Mouse (Mus musculus): ENCODE measurements around the gene Fam189a1. TPM values are rescaled to one million over a fixed set of nuclear protein-coding genes. Genes with fewer than 3 reads are reported as not detected.
A peak's percentile ranks its signal among the peaks of the same experiment; 100 is the strongest.

Gene Fam189a1
- total RNA-seq, 2 experiments from 2014 or later, result not detected

GRCm38 (mm10) chr7:64896587-64896986, 259.8 kb downstream of the Fam189a1 start:
- intact Hi-C loops (cut with DNase I), result no loop called here

GRCm38 (mm10) chr7:64895685-64896101, 260.7 kb downstream of the Fam189a1 start:
- intact Hi-C loops (cut with DNase I), result no loop called here
- no peak for DNase-seq

More at GRCm38 (mm10) chr7:64896587-64896986, 259.8 kb downstream of the Fam189a1 start:
- DNase-seq, result no peak

- peak; percentile 7 to 23 for DNase-seq
- intact Hi-C loops (cut with DNase I), result no loop called here
Observed at GRCm38 (mm10) chr7:64891139-64891538, 265.2 kb downstream of the Fam189a1 start.

GRCm38 (mm10) chr7:64889919-64890318, 266.5 kb downstream of the Fam189a1 start:
- intact Hi-C loops (cut with DNase I), result no loop called here
- DNase-seq, result peak; percentile 46 to 68

GRCm38 (mm10) chr7:64884187-64884862, 272.0 kb downstream of the Fam189a1 start:
- no peak for DNase-seq

GRCm38 (mm10) chr7:64882243-64882642, 274.1 kb downstream of the Fam189a1 start:
- intact Hi-C loops (cut with DNase I), result no loop called here
- DNase-seq, result no peak

More at GRCm38 (mm10) chr7:64884187-64884862, 272.0 kb downstream of the Fam189a1 start:
- intact Hi-C loops (cut with DNase I), result no loop called here

- intact Hi-C loops (cut with DNase I), result no loop called here
- DNase-seq, result no peak
Observed at GRCm38 (mm10) chr7:64881387-64881786, 275.0 kb downstream of the Fam189a1 start.

GRCm38 (mm10) chr7:64880415-64880814, 276.0 kb downstream of the Fam189a1 start:
- intact Hi-C loops (cut with DNase I), result no loop called here
- no peak for DNase-seq

- intact Hi-C loops (cut with DNase I), result no loop called here
- DNase-seq, result no peak
Observed at GRCm38 (mm10) chr7:64874941-64875340, 281.4 kb downstream of the Fam189a1 start.

GRCm38 (mm10) chr7:64873266-64873665, 283.1 kb downstream of the Fam189a1 start:
- intact Hi-C loops (cut with DNase I), result no loop called here

GRCm38 (mm10) chr7:64872743-64873241, 283.6 kb downstream of the Fam189a1 start, which contains the start of gene Nsmce3:
TSS of gene Nsmce3 (minus strand) at chr7:64872997.
- intact Hi-C loops (cut with DNase I), result no loop called here

More at GRCm38 (mm10) chr7:64873266-64873665, 283.1 kb downstream of the Fam189a1 start:
- peak in 1 of 2 experiments; percentile 6 for DNase-seq

GRCm38 (mm10) chr7:64871987-64872742, 284.2 kb downstream of the Fam189a1 start:
- intact Hi-C loops (cut with DNase I), result no loop called here
- DNase-seq, result peak in 1 of 2 experiments; percentile 5

More at GRCm38 (mm10) chr7:64872743-64873241, 283.6 kb downstream of the Fam189a1 start, which contains the start of gene Nsmce3:
- peak; percentile 98 to 99 for DNase-seq

GRCm38 (mm10) chr7:64869549-64870065, 286.8 kb downstream of the Fam189a1 start:
- no peak for DNase-seq
- intact Hi-C loops (cut with DNase I), result no loop called here

- intact Hi-C loops (cut with DNase I), result no loop called here
Observed at GRCm38 (mm10) chr7:64863538-64863937, 292.8 kb downstream of the Fam189a1 start.

GRCm38 (mm10) chr7:64862978-64863377, 293.4 kb downstream of the Fam189a1 start:
- DNase-seq, result no peak
- intact Hi-C loops (cut with DNase I), result no loop called here

More at GRCm38 (mm10) chr7:64863538-64863937, 292.8 kb downstream of the Fam189a1 start:
- no peak for DNase-seq

GRCm38 (mm10) chr7:64856526-64857082, 299.8 kb downstream of the Fam189a1 start:
- intact Hi-C loops (cut with DNase I), result no loop called here
- no peak for DNase-seq

GRCm38 (mm10) chr7:64855976-64856375, 300.4 kb downstream of the Fam189a1 start:
- no peak for DNase-seq
- intact Hi-C loops (cut with DNase I), result no loop called here

GRCm38 (mm10) chr7:64855389-64855927, 300.9 kb downstream of the Fam189a1 start:
- intact Hi-C loops (cut with DNase I), result no loop called here
- no peak for DNase-seq

- intact Hi-C loops (cut with DNase I), result no loop called here
Observed at GRCm38 (mm10) chr7:64850791-64851190, 305.6 kb downstream of the Fam189a1 start.

GRCm38 (mm10) chr7:64847366-64847899, 308.9 kb downstream of the Fam189a1 start:
- no peak for DNase-seq
- intact Hi-C loops (cut with DNase I), result no loop called here

More at GRCm38 (mm10) chr7:64850791-64851190, 305.6 kb downstream of the Fam189a1 start:
- DNase-seq, result peak; percentile 20 to 27
